Mouse (Mus musculus) ES-Bruce4 (cell line): ENCODE measurements around the gene Ccser1. TPM values are rescaled to one million over a fixed set of nuclear protein-coding genes. Genes with fewer than 3 reads are reported as not detected.

Source experiments
- H3K27ac ChIP-seq: 2 replicates; pipeline ENCODE4 v1.5.1; 2012; ENCODE audit warnings: low read length, inconsistent platforms; ENCODE audit not compliant: insufficient read depth
- H3K27me3 ChIP-seq: 2 replicates; pipeline ENCODE4 v1.6.1; 2012; ENCODE audit warnings: mild to moderate bottlenecking, low read length, inconsistent platforms; ENCODE audit not compliant: control insufficient read depth, poor library complexity, insufficient read depth, severe bottlenecking
- H3K36me3 ChIP-seq: 2 replicates; pipeline ENCODE4 v1.6.1; 2012; ENCODE audit warnings: inconsistent platforms, mild to moderate bottlenecking, low read length, moderate library complexity; ENCODE audit not compliant: control insufficient read depth, poor library complexity, insufficient read depth, severe bottlenecking
- H3K4me1 ChIP-seq: one replicate; pipeline ENCODE4 v1.8.1; 2011; ENCODE audit warnings: low read length; ENCODE audit not compliant: control insufficient read depth, insufficient read depth
- H3K4me3 ChIP-seq: 2 replicates; pipeline ENCODE4 v1.5.1; 2011; ENCODE audit warnings: low read depth, mild to moderate bottlenecking, low read length
- H3K9ac ChIP-seq: 2 replicates; pipeline ENCODE4 v1.6.1; 2012; ENCODE audit warnings: low read depth, mild to moderate bottlenecking, inconsistent platforms; ENCODE audit not compliant: poor library complexity, severe bottlenecking
- H3K9me3 ChIP-seq: replicated peaks from 2 replicates; pipeline ENCODE4 v1.6.1; 2012; ENCODE audit warnings: mild to moderate bottlenecking, low read length, inconsistent platforms; ENCODE audit not compliant: control insufficient read depth, poor library complexity, insufficient read depth, severe bottlenecking
- CTCF ChIP-seq: IDR thresholded peaks from one replicate; pipeline ENCODE4 v1.8.1; 2011; ENCODE audit warnings: low read depth, low read length
- EP300 ChIP-seq: IDR thresholded peaks from 2 replicates; pipeline ENCODE4 v1.6.1; 2011; ENCODE audit warnings: low read depth, low read length; ENCODE audit not compliant: insufficient read depth
- POLR2A ChIP-seq: IDR thresholded peaks from one replicate; pipeline ENCODE4 v1.8.1; 2011; ENCODE audit warnings: low read length; ENCODE audit not compliant: insufficient read depth
- polyA plus RNA-seq: library from polyadenylated mRNA; stranded (reverse); fragments of >200 nt; gene quantifications from 2 replicates; pipeline ENCODE4 v1.2.4, GENCODE M21; 2011; ENCODE audit warnings: low read depth; ENCODE audit not compliant: missing spikeins, insufficient read depth, insufficient read length

Ccser1 gene
- polyA plus RNA-seq, 1 experiment, result 1.1 TPM

DNA sequence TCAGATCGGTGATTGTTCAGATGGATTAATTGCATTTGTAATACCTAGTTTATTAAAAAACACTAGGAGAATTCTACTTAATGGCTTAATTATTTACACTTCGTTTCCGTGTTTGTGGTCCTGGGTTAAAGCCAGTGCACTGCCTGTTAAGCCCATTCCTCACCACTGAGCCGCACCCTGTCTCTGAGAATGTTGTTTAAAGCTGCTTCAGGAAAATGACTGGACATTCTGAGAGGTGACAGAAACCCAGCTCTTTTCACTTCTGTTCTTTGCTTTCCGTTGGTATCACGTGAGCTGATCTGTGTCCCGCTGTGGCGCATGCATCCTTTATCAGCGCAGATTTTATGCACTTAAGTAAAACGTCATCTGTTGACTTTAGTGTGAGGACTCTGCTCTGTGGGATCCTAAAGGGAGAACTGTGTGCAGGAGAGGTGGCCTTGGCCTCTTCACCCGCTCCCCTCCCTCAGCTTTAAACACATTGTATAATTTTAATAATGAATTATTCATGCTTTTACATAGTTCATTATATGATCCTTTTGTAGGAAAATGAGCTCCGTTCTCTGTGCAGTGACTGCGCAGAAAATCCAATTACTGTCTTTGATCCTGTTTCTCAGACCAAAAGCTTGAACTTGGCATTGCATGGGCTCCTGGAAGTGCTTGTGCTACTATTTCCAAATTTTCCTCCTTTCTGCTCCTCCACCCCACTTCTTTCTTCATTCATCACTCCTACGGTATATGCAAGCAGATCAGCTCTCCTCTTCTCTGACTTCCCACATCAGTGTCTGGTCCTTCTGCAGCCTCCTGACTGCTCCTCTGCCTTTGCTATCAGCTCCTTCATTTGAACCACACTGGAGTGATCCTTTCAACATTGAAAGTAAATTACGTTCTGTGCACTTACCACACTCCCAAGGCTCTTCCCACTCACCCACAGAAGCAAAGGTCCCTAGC, 149.7 kb downstream of the Ccser1 start:
- Histone ChIP-seq H3K27me3 (no peaks in the 10 kb centered on the region; the same call in 1 of the 2 replicates), H3K27ac (no peak overlapping the region), H3K9ac (no peak overlapping the region), H3K9me3 (no peaks in the 10 kb centered on the region), H3K36me3 (no peaks in the 10 kb centered on the region), H3K4me3 (no peak overlapping the region), H3K4me1 (no peaks in the 10 kb centered on the region)
- TF ChIP-seq EP300, result no peak
- no peak for TF ChIP-seq CTCF
- no peak for TF ChIP-seq POLR2A

DNA sequence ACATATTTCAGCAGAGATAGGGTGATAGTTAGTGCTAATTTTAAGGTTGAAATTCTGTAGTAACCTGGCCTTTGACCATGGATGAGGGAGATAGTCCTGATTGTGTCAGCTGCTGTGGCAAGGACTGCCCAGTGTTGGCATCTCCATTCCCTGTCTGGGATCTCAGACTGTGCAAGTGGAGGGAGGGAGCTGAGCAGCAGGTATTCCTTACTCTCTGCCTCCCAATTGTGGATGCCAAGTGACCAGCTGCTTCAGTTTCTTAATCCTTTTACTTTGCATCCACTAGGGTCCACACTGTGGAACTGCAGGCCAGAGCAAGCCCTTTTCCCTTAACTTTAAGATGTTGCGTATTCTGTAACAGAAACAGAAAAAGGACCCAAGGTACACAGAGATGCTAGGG, 154.3 kb downstream of the Ccser1 start:
- no peak overlapping the region for H3K27ac ChIP-seq
- H3K27me3 ChIP-seq, result no peaks in the 10 kb centered on the region
- no peak for TF ChIP-seq EP300
- TF ChIP-seq POLR2A, result no peak
- TF ChIP-seq CTCF, result no peak
- no peak overlapping the region for H3K4me3 ChIP-seq
- no peaks in the 10 kb centered on the region; the same call in 1 of the 2 replicates for H3K9me3 ChIP-seq
- H3K4me1 ChIP-seq, result no peaks in the 10 kb centered on the region
- no peak overlapping the region for H3K9ac ChIP-seq
- no peaks in the 10 kb centered on the region for H3K36me3 ChIP-seq

DNA sequence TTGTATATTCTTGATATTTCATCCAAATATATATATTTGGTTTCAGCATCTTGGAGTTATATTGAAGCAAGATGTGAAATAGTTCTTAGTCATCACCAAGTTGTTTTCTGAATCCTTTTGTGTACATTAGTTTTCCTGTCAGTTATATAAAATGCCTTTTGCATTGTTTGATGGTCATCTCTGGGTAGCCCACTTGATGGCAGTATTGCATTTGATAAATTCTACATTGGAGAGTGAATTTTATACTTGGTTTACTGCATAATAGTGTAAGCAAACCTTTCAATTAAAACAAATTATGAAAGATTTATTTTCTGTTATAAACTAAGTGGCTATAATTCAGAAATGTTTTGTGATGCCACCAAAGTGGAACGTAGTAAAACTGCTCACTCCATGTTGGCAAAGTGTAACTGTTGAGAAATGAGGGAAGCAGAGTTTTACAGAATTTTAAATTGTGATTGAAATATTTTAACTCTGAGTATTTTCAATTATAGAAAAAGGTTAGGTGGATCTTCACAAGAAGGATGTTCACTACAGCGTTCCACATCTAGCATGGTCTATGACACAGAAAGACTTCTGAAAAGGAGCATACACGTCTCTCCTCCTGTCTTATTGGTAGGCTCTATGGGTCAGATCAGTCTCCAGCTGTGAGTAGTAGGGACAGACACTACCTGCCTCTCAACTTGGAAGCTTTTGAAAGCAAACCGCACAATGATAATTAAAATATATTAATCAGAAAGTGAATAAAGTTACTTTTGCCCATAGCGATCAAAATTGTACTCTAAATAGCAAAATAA, 167.1 kb downstream of the Ccser1 start:
- no peaks in the 10 kb centered on the region for H3K27me3 ChIP-seq
- no peaks in the 10 kb centered on the region for H3K4me1 ChIP-seq
- H3K27ac ChIP-seq, result no peak overlapping the region
- H3K9ac ChIP-seq, result no peak overlapping the region
- no peak overlapping the region for H3K4me3 ChIP-seq
- H3K36me3 ChIP-seq, result no peaks in the 10 kb centered on the region
- H3K9me3 ChIP-seq, result no peaks in the 10 kb centered on the region
- no peak for TF ChIP-seq POLR2A

DNA sequence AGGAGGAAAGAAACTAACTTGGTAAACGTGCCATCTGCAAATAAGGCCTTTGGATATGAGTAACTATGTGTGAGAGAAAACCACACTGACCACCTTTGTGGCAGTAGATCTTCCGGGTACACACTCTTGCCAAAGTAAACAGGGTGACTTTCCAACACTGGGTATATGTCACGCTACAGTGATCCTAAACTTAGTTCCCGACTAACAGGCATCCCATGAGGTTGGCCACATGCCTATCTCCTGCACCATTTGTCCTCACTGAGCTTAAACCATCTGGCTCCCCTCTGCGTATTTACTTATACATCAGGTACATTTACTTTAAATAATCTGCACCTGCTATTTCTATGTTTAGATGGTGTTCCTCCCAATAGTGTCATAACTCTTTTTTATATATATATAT, 183.6 kb downstream of the Ccser1 start:
- no peak overlapping the region for H3K27ac ChIP-seq
- H3K9me3 ChIP-seq, result no peaks in the 10 kb centered on the region
- no peak overlapping the region for H3K9ac ChIP-seq
- H3K27me3 ChIP-seq, result no peaks in the 10 kb centered on the region
- TF ChIP-seq CTCF, result no peak
- no peak for TF ChIP-seq EP300
- no peak for TF ChIP-seq POLR2A
- H3K36me3 ChIP-seq, result no peaks in the 10 kb centered on the region
- H3K4me1 ChIP-seq, result no peaks in the 10 kb centered on the region
- H3K4me3 ChIP-seq, result no peak overlapping the region

DNA sequence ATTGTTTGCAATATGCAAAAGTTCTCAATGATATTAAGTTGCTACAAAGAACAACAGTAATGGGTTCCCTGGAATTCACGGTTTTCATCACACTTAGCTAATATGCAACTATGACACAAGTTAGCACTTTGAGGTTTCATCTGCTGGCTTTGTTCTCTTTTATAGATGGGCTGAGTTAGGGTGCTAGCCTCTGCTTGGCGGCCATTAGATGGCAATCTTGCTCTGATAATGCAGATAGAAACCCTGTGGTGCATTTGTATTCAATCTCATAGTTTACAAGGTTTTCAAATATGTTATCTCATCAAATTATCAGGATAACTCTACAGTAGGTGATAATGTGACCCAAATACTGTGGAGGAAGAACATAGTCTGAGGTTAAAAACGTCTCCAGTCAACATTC, 202.4 kb downstream of the Ccser1 start:
- Histone ChIP-seq H3K27ac (no peak overlapping the region), H3K4me1 (no peaks in the 10 kb centered on the region), H3K36me3 (no peaks in the 10 kb centered on the region), H3K4me3 (no peak overlapping the region), H3K9me3 (no peaks in the 10 kb centered on the region), H3K9ac (no peak overlapping the region), H3K27me3 (no peaks in the 10 kb centered on the region)
- TF ChIP-seq EP300 (no peak), POLR2A (no peak), CTCF (no peak)

DNA sequence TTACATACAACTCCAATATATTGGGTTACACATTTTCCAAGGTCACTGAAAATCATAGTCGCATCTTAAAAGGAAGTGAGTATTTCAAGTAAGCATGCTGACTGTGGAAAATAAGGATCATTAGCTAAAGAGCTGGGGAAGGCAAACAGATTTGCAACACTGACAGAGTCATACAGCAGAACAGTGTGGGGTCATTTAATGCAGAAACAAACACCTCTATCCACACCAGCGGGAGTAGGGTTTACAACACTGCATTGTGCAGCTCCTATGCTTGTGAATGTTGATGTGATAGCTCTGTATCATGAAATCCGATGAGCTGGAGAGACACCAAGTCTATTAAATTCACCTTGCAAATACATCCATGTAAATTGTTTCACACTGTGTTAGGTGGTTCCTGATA, 202.9 kb downstream of the Ccser1 start:
- no peak overlapping the region for H3K4me3 ChIP-seq
- H3K27ac ChIP-seq, result no peak overlapping the region
- H3K27me3 ChIP-seq, result no peaks in the 10 kb centered on the region
- no peaks in the 10 kb centered on the region for H3K36me3 ChIP-seq
- no peak overlapping the region for H3K9ac ChIP-seq
- no peak for TF ChIP-seq POLR2A
- TF ChIP-seq EP300, result no peak
- no peak for TF ChIP-seq CTCF
- H3K4me1 ChIP-seq, result no peaks in the 10 kb centered on the region
- H3K9me3 ChIP-seq, result no peaks in the 10 kb centered on the region
